Mouse (Mus musculus) testis, adult 2 months (tissue): ENCODE results near the gene Shisa8. TPM values are rescaled to one million over a fixed set of nuclear protein-coding genes. Genes with fewer than 3 reads are reported as not detected.

Experiments used
- H3K27ac ChIP-seq: fragments of 200-500 bp; 2 replicates; pipeline ENCODE4 v1.5.1; 2012; ENCODE audit warnings: low read depth, low read length; ENCODE audit not compliant: control insufficient read depth, insufficient read depth
- H3K27me3 ChIP-seq: fragments of 200-500 bp; 2 replicates; pipeline ENCODE4 v1.6.1; 2012; ENCODE audit warnings: mild to moderate bottlenecking, low read length, moderate library complexity; ENCODE audit not compliant: control insufficient read depth, insufficient read depth
- H3K36me3 ChIP-seq: fragments of 200-500 bp; 2 replicates; pipeline ENCODE4 v1.6.1; 2012; ENCODE audit warnings: mild to moderate bottlenecking, low read length; ENCODE audit not compliant: control insufficient read depth, insufficient read depth
- H3K4me1 ChIP-seq: fragments of 200-500 bp; 2 replicates; pipeline ENCODE4 v1.6.1; 2012; ENCODE audit warnings: low read length; ENCODE audit not compliant: control insufficient read depth, insufficient read depth
- H3K4me3 ChIP-seq: fragments of 200-500 bp; 2 replicates; pipeline ENCODE4 v1.5.1; 2012; ENCODE audit warnings: low read depth, mild to moderate bottlenecking, low read length, moderate library complexity, mixed read lengths; ENCODE audit not compliant: control insufficient read depth
- CTCF ChIP-seq: fragments of 200-500 bp; IDR thresholded peaks from 2 replicates; pipeline ENCODE4 v1.5.1; 2012; ENCODE audit warnings: low read depth, mild to moderate bottlenecking, inconsistent platforms, low read length, moderate library complexity; ENCODE audit not compliant: control insufficient read depth, insufficient read depth, insufficient replicate concordance
- POLR2A ChIP-seq: fragments of 200-500 bp; IDR thresholded peaks from 2 replicates; pipeline ENCODE4 v1.6.1; 2012; ENCODE audit warnings: low read depth, mild to moderate bottlenecking, inconsistent platforms, low read length, moderate library complexity; ENCODE audit not compliant: control insufficient read depth
- polyA plus RNA-seq: library from polyadenylated mRNA; depleted of rRNA; stranded (reverse); fragments of >200 nt; gene quantifications from 2 replicates; pipeline ENCODE4 v1.2.3, GENCODE M21; 2012

Gene Shisa8
- polyA plus RNA-seq, 1 experiment: 0.31 TPM

DNA sequence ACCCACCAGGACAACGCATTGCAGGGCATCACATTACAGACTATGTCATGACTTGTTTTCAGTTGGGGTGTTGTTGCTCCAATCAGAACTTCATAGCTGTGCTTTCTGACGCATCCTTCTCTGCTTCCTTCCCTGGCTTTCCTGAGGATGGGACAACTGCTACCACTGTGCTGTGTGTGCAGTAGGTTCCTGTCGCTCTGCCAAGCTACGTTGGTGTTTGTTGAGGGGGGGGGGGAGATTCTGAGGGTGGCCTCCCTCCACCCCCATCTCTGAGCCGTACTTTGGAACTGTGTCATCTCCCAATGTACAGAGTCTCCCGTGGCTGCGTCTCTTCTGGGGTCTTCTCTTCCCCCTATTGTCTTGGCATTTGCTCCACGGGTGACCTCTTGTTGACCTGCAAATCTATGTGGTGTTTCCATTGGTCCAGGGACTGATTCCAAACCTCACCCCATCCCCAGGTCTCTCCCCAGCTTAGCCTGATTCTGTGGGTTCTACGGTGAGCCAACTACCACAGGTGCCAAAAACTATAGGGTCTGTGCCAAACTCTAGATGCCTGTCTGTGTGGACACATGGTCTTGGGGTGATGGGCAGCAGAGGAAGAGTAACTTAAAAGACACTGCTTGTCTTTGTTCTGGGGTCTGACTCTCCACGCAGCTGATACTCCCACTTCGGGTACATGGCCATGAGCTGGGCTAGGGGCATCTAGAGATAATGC is 2.9 kb upstream of the Shisa8 start:
- Histone ChIP-seq H3K4me1 (peaks cover 12% of the 10 kb centered on the region), H3K27ac (no peak overlapping the region), H3K4me3 (no peak overlapping the region), H3K27me3 (no peaks in the 10 kb centered on the region), H3K36me3 (no peaks in the 10 kb centered on the region)
- TF ChIP-seq POLR2A: no peak
- TF ChIP-seq CTCF: no peak

DNA sequence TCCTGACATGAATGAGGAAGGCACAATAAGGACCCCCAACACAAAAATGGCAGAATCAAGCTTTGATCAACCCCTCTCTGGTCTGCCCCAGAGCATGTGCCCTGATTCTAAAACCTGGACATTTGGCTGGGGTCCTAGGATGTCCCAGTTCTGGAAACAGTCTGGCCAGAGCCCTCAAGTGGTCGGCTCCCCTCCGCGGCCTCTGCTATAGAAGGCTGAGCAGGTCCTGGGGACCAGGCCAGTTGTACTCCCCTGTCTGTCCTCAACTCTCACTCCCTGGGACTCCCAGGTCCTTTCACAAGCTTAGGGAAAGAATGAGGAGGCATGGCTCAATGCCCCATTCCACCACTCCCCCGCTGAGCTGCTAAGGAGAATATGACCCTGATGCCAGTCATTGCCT is 607 bp upstream of the Shisa8 start:
- TF ChIP-seq CTCF (no peak), POLR2A (no peak)
- Histone ChIP-seq H3K36me3 (no peaks in the 10 kb centered on the region), H3K27ac (no peak overlapping the region), H3K4me1 (peaks cover 12% of the 10 kb centered on the region), H3K27me3 (no peaks in the 10 kb centered on the region), H3K4me3 (no peak overlapping the region)

DNA sequence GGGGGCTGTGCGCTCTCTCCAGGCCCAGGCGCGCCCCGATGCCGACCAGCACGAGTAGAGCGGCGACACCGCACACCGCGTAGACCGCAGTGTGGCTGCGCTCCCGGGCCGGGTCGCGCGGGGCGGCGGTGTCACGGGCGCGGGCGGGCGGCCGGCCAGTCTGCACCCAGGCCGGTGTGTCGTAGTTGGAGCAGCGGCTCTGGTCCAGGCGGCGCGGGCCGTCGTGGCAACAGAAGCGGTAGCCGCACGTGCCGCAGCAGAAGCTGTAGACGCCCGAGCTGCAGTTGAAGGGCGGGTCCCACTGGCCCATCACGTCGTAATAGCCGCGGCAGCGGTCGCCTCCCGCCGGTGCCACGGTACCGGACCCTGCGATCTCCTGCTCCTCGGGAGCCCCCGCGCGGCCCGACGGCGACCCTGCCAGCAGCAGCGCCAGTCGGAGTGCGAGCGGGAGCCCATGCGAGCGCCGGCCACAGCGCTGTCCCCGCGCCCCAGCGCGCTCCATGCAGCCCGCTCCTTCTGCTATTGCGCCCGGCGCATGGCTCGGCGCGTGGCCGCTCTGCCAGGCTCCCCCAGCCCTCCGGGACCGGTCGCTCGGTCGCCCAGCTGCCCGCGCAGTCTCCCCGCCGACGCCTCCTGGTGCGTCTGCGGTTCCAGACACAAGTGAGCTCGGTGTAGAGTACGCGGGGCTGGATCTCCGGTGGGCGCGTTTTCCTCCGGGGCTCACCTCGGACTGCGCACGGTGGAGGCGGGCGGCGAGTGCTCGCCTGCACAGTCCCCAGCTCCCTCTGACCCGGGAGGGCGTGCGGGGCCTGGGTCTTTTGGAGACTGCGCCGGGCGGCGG is 484 bp downstream of the Shisa8 start:
- H3K36me3 ChIP-seq: no peaks in the 10 kb centered on the region
- peaks cover 17% of the 10 kb centered on the region for H3K4me1 ChIP-seq
- H3K27me3 ChIP-seq: no peaks in the 10 kb centered on the region
- no peak for TF ChIP-seq POLR2A
- no peak for TF ChIP-seq CTCF
- H3K27ac ChIP-seq: no peak overlapping the region
- H3K4me3 ChIP-seq: peak overlapping the region; percentile 52

DNA sequence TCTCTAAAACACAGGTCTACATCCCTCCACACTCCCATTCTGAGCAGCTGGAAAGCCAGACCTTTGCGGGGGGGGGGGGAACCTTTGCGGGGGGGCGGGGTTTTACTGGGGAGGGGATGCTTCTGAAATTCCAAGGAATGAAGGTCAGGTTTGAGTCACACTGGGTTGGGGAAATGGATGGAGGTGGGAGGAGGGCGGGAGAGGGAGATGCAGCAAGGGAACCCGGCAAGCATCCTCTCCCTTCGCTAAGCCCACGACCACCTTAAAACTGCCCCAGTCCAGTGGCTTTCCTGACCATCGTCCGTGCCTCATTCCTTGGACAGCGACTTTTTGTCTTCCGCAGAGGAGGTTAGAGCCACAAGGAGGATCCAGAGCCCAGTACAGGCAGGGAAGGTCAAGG is 1.3 kb downstream of the Shisa8 start:
- no peak overlapping the region for H3K4me3 ChIP-seq
- no peak overlapping the region for H3K27ac ChIP-seq
- TF ChIP-seq CTCF (no peak), POLR2A (no peak)
- no peaks in the 10 kb centered on the region for H3K27me3 ChIP-seq
- no peaks in the 10 kb centered on the region for H3K36me3 ChIP-seq
- peaks cover 24% of the 10 kb centered on the region for H3K4me1 ChIP-seq

DNA sequence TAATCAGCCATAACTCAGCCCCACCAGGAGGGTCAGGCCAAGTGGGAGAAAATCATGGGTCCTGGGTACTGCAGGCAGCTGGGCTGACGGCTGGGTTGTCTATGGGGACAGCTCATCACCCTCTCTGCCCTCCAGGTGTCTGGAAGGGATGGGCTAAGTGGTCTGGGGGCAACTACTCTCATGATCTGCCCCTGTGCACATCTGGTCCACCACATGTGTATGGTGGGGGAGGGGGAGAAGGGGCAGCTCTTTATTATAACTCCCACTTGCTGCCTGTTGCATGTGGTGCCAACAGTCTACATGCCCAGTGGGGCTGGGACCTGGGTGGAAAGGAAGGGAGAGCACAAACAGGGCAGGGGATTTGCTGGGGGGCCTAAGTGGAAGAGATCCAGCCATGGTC is 1.8 kb downstream of the Shisa8 start:
- Histone ChIP-seq H3K4me1 (peaks cover 24% of the 10 kb centered on the region), H3K4me3 (no peak overlapping the region), H3K27me3 (no peaks in the 10 kb centered on the region), H3K27ac (no peak overlapping the region), H3K36me3 (no peaks in the 10 kb centered on the region)
- TF ChIP-seq CTCF (no peak), POLR2A (no peak)

DNA sequence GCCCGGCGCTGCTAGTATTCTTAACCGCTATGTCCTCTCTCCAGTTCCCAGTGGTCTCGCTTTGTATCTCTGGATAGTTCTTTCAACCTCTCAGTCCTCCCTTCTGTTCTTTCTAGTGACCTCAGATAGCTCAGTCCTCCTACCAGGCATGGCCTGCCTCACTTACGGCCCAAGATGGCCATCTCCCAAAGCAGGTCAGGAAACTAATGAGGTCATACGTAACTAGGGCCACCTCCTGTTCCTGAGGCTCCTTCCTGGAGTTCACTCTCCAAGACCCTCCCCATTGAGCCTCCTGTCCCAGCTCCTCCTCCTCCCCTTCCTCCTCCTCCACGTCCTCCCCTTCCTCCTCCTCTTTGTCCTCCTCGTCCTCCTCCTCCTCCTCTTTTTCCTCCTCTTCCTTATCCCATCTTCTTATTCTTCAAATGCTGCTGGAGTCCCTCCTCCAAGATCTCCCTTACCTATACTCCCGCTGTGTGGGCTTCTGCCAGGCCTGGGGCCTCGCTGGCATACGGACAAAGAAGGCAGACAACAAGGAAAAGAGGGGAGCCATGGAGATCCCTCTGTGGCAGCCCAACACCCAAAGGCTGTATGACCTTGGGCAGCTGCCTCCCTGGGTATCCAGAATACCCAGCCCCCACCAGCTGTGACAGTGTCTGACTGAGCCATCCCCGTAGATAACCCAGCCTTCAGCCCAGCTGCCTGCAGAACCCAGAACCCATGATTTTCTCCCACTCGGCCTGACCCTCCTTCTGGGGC is 3.1 kb downstream of the Shisa8 start:
- Histone ChIP-seq H3K4me1 (peaks cover 24% of the 10 kb centered on the region), H3K27ac (no peak overlapping the region), H3K27me3 (no peaks in the 10 kb centered on the region), H3K36me3 (no peaks in the 10 kb centered on the region), H3K4me3 (no peak overlapping the region)
- TF ChIP-seq CTCF: no peak

DNA sequence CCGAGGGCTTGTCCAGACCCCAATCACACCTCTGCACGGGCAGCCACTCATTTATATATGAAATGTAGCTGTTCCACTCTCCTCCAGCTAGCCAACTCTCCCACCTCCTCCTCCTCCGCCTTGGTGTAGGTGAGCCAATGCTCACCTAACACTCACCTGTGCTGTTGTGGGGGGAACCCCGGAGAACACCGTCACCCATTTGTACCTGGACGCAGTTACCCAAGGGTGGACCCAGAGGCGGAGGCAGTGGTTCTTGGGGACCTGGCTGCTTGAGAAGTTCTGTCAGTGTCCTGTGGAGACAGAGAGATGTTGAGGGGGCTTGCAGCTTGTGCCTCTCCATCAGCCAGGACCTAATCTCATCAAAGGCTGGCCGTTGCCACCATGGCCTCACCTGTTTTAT is 4.3 kb downstream of the Shisa8 start:
- Histone ChIP-seq H3K4me1 (peaks cover 24% of the 10 kb centered on the region), H3K4me3 (no peak overlapping the region), H3K27me3 (no peaks in the 10 kb centered on the region), H3K27ac (no peak overlapping the region), H3K36me3 (no peaks in the 10 kb centered on the region)
- no peak for TF ChIP-seq POLR2A
- no peak for TF ChIP-seq CTCF
